Mouse (Mus musculus): ENCODE results near the gene Slc12a6. TPM values are rescaled to one million over a fixed set of nuclear protein-coding genes. Genes with fewer than 3 reads are reported as not detected.

Gene Slc12a6
- total RNA-seq, 2 experiments from 2014 or later: 33.1 to 43.7 TPM

DNA sequence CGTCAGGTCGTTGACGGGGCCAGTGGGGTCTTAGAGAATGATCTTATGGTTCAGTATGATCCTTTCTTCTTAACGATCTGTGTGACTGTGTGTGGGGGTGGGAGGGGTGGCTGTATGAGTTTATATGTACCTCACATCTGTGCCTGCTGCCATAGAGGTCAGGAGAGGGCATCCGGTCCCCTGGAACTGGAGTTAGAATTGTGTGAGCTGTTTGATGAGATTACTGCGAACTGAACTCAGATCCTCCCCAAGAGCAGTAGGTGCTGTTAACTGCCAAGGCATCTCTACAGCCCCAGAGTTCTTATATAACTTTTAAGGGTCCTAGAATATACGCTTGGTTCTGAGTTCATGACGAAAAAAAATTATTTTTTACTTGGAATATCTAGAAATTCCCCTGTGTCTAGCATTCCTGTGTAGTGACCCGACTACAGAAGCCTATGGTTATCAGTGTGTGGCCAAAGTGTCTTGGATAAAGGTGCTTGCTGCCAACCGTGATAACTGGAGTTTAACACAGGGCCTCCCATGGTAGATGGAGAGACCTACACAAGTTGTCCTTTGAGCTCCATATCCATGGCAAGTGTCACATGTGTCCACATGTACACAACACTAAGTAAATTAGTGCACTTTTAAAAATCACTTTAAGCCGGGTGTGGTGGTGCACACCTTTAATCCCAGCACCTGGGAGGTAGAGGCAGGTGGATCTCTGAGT, 62.6 kb downstream of the Slc12a6 start:
- no peak for DNase-seq

DNA sequence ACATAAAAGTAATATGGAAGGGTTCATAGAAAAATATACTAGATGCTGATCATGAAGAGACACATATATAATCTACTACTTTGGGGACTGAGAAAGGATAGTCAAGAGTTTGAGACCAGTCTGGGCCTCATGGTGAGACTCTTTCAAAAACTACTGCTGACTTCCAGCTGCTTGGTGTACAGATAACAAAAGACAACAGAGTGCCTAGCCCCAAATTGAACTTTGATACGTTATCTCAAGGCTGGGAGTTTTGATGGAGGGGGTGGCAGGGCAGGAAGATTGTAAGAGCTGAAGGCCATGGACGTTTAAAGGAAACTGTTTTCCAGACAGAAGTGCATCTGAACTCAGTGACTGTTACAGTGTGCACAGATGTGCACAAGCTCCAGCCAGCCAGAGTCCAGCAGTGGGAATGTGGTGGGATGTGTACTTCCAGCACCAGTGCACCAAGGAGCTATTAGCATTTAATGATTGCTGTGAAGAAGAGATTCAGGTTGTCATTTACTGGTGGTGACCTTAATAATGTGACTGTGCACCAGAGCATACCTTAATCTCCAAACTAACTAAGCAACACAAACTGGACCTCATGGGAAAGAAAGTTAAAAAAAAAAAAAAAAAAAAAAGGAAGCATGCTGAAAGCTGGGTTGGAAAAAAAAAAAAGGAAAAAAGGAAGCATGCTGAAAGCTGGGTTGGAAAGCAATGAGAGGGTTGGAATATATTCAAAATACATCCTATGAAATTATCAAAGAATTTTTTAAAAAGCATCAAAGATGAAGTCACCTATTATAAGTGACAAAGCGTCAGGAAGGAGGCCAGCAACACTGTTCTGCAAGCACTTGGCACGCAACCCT, 66.7 kb downstream of the Slc12a6 start:
- DNase-seq: no peak

DNA sequence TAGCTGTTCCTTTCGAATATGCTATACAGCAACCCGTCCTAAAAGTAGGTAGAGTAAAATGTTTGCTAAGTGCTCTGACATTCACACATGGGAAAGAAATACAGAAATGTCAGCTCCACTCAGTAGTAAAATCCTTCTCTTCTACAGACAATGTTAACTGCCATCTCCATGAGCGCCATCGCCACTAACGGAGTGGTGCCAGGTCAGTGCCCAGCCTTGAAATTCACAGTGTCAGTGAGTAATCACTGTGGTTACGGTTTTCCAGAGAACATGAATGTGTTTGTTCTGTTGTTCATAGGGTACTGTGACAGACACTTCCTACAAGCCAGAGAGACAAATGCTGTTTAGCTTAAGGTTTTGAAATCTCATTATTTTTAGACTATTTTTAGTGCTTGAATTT, 71.6 kb downstream of the Slc12a6 start:
- peak; percentile 21 for DNase-seq

DNA sequence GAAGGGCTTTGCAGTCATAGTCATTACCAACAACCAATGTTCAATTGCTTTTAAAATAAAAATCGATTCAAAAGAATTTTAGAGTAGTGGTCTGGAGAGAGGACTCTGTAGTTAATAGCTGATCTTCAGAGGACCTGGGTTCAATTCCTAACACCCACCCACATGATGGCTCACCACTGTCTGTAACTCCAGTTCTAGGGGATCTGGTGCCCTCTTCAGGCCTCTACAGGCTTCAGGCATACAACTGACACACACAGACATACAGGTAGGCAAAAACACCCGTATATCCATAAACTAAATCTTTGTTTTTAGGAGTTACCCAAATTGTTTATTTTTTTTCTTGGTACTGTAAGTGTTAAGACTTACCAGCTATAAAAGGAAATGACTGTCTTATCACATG, 74.1 kb downstream of the Slc12a6 start:
- no peak for DNase-seq

- peak; percentile 37 for DNase-seq
Measured at GRCm38 (mm10) chr2:112341117-112341516, 75.5 kb downstream of the Slc12a6 start.

- DNase-seq: no peak
Measured at GRCm38 (mm10) chr2:112348246-112348645, 82.6 kb downstream of the Slc12a6 start.

- no peak for DNase-seq
Measured at GRCm38 (mm10) chr2:112353685-112354455, 88.2 kb downstream of the Slc12a6 start.

DNA sequence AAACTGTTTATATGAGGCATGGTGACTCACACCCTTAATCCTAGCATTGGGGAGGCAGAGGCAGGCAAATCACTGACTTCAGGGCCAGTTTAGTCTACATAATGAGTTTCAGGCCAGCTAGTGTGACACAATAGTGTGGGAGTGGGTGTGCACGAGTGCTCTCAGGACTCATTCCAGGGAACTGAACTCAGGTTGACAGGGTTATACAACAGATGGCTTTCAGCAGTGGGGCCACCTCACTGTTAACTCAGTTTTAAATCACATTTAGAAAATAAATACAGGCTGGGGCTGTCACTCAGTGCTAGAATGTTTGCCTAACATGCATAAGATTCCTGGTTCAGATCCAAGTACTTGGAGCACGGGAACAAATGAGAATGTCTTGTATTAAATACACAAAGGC, 94.0 kb downstream of the Slc12a6 start:
- DNase-seq: no peak

DNA sequence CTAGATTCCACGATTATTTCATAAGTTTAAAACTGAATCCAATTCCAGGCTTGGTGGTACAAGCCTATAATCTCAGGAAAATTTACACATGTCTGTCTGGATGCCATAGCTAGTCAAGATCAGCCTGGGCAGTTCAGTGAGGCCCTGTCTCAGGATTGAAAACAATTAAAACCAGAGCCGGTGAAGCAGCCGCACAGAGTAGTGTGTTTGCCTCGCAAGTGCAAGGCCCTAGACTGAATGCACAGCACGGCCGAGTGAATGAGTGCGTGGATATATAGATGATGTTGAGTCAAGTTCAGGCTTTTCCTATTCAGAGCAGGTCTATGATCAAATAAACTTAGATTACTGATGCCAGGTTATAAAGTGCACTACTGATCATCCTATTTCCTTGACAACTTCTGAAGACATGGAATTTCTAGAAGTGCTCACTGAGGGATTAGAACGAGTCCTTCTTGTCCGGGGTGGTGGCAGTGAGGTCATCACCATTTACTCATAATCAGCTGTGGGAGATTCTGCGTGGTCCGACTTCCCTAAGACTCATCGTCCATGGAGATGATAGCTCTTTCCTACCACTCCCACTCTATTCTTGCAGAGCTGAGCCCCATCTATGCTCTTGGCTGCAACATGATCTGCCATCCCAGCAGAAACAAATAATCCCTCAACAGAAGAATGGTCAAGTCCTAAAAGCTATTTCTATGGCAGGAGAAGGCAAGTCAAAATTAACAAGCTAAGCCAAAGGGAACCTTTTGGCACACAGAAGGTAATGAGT, 94.6 kb downstream of the Slc12a6 start:
- DNase-seq: no peak

DNA sequence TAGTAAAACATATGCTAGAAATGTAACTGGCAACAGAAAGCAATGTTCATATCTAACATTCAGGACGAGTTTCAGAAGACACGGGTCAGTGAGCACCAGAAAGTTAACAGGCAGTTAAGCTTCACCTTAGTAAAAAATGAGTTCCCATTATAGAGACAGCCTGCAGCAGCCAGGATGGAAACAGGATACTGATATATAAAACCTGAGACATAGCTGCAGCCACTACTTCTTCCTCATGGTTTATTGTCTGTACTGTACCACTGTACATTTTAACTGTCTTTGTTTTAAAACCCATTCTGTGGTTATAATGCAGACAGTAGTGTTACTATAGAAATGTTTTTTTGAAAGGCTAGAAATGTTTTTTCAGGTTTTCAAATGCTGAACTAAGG, 95.2 kb downstream of the Slc12a6 start:
- DNase-seq: no peak

DNA sequence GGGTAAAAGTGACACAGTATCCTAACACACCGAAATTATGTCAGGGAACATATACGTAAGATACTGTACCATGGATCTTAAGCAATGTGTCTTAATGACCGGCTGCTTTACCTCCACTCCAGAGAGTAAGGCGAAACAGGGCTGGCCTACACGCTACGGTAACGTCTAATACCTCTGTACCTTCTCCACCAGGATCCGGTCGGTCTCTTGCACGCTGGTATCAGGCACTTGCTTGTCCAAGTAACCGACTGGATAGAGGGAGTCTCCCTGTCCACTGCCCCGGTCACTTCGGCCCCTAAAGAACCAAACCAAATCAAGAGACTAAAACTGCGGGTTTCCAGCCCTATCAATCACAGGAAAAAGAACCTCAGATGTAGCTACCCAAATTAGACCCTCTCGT, 101.6 kb downstream of the Slc12a6 start:
- peak; percentile 12 for DNase-seq

GRCm38 (mm10) chr2:112367726-112368673, 102.4 kb downstream of the Slc12a6 start, which contains the start of gene Emc4:
Gene Emc4 (minus strand): TSS chr2:112368027.
- DNase-seq: peak; percentile 95

DNA sequence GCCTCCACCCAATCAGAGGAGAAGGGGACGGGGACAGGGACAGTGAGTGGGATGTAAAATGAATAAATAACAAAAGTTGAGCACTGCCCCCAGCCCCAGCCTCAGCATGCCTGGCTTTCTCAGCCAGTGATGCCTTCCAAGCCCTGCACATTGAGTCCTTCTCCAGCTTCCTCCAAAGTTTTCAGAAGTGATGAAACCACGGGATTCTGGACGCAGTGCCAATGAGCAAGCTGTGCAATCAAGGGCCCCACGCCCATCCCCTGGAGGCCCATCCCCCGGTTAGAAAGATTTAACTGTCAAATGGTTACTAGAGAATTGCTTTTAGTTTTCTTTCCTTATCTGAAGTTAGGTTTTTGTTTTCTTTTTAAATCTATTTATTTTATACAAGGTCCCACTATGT, 104.3 kb downstream of the Slc12a6 start:
- DNase-seq: peak; percentile 58

DNA sequence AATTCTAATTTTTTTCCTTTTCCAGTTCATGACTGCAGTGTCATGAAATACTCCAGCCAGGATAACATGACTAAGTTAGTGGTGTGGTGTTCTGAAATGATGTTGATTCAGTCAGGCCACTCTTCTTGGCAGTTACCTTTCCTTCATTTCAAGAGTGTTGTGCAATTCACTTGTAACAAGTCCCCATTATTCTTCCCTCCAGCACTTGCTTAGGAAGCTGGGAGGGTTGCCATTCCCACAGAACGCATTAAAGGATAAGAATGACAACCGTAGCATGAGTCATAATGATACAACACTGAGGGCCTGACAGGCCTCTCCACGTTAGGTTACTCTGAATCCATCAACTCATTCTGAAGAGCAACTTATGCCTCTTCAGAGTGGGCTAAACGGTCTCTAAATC, 107.5 kb downstream of the Slc12a6 start:
- no peak for DNase-seq

GRCm38 (mm10) chr2:112374610-112375009, 109.0 kb downstream of the Slc12a6 start:
- DNase-seq: no peak

- peak; percentile 99 for DNase-seq
Measured at GRCm38 (mm10) chr2:112378973-112379898, 113.6 kb downstream of the Slc12a6 start, which contains the start of gene Katnbl1. Gene Katnbl1 (plus strand): TSS chr2:112379211.

GRCm38 (mm10) chr2:112380131-112380530, 114.5 kb downstream of the Slc12a6 start:
- DNase-seq: no peak

GRCm38 (mm10) chr2:112381219-112381618, 115.6 kb downstream of the Slc12a6 start:
- DNase-seq: no peak

DNA sequence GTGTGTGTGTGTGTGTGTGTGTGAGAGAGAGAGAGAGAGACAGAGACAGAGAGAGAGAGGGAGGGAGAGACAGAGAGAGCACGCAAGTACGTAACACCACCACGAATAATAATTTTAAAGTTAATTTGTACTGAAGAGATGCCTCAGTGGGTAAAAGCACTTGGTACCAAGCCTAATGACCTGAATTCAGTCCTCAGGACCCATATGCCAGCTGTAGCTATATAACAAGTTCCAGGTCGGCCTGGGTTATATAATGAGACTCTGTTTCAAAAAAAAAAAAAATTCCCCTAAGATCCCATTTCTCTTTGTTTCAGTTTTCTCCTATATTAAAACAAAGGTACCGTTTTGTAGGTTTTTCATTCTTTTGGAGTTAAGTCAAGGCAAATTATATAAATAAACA, 125.2 kb downstream of the Slc12a6 start:
- no peak for DNase-seq

All from adrenal gland, postnatal 10 days (tissue).